ENCODE assay signal across 8 mouse cellular contexts in genomic region chr3:56698248-56698647, GRCm38 (mm10).
DNase-seq lines count a peak whose midpoint lies in the region; ATAC-seq and TF ChIP-seq lines count a peak whose summit lies in the region.

No protein-coding gene starts in this region.

- no peak for TF ChIP-seq POLR2A in kidney, adult 2 months (IDR thresholded peaks at IDR 0.05; ENCODE audit: low read depth, low read length)

- no peaks in the 10 kb centered on the region for H3K27me3 ChIP-seq in embryonic facial prominence, embryonic 14.5 days (replicated peaks; ENCODE audit: control insufficient read depth, insufficient read depth, low read length)
- H3K27me3 ChIP-seq in kidney, adult 2 months (replicated peaks; ENCODE audit: control insufficient read depth, insufficient read depth, low read length) = no peaks in the 10 kb centered on the region
- H3K27me3 ChIP-seq in limb, embryonic 10.5 days (ENCODE audit: low read depth, poor library complexity, severe bottlenecking) = no peaks in the 10 kb centered on the region

- DNase-seq in adrenal gland, adult 8-10 months = peak; percentile 7
- peak; percentile 84 for DNase-seq in embryonic facial prominence, embryonic 14.5 days (ENCODE audit: low spot score)
- DNase-seq in kidney, adult 2 months = peak; percentile 12
- DNase-seq in limb, embryonic 10.5 days (ENCODE audit: low spot score) = peak; percentile 46
- DNase-seq in right cerebral cortex, postnatal 10 days (ENCODE audit: low spot score in 2 of 2) = peak; percentile 72 to 84
- DNase-seq in lung, postnatal 25 days (ENCODE audit: low spot score) = no peak
- no peak for DNase-seq in liver
- no peak for DNase-seq in natural killer cell, adult 2 months (ENCODE audit: low spot score in 2 of 2)

- peaks cover 10% of the 10 kb centered on the region; the same call in 1 of the 2 replicates for H3K4me1 ChIP-seq in embryonic facial prominence, embryonic 14.5 days (ENCODE audit: control insufficient read depth, insufficient read depth, low read length)
- H3K4me1 ChIP-seq in kidney, adult 2 months (ENCODE audit: control insufficient read depth, insufficient read depth, low read length) = no peaks in the 10 kb centered on the region
- H3K4me1 ChIP-seq in limb, embryonic 10.5 days = peaks cover 23% of the 10 kb centered on the region

- H3K27ac ChIP-seq in embryonic facial prominence, embryonic 14.5 days (replicated peaks; ENCODE audit: low read depth, low read length) = peak overlapping the region; percentile 72
- no peak overlapping the region for H3K27ac ChIP-seq in kidney, adult 2 months (ENCODE audit: insufficient read depth, low read depth, low read length)
- no peak overlapping the region for H3K27ac ChIP-seq in limb, embryonic 10.5 days

- H3K9me3 ChIP-seq in embryonic facial prominence, embryonic 14.5 days (ENCODE audit: control insufficient read depth, low read length) = no peaks in the 10 kb centered on the region
- H3K9me3 ChIP-seq in limb, embryonic 10.5 days (replicated peaks) = no peaks in the 10 kb centered on the region

- H3K4me2 ChIP-seq in embryonic facial prominence, embryonic 14.5 days (ENCODE audit: low read depth, low read length) = no peak overlapping the region

- ATAC-seq in embryonic facial prominence, embryonic 14.5 days (ENCODE audit: low read depth) = peak; percentile 97

- H3K4me3 ChIP-seq in embryonic facial prominence, embryonic 14.5 days (ENCODE audit: low read depth, low read length) = no peak overlapping the region
- H3K4me3 ChIP-seq in kidney, adult 2 months (ENCODE audit: insufficient read depth, low read depth, low read length) = no peak overlapping the region
- H3K4me3 ChIP-seq in limb, embryonic 10.5 days = no peak overlapping the region

- WGBS in embryonic facial prominence, embryonic 14.5 days = 0% methylated on average over 1 of the region's 1 CpGs
- 17% methylated on average over 1 of the region's 1 CpGs for WGBS in kidney, adult 2 months
- WGBS in limb, embryonic 10.5 days = 21% methylated on average over 1 of the region's 1 CpGs

- H3K9ac ChIP-seq in embryonic facial prominence, embryonic 14.5 days (ENCODE audit: low read depth, low read length) = no peak overlapping the region

- no peak for TF ChIP-seq CTCF in kidney, adult 2 months (conservative IDR thresholded peaks at IDR 0.05; ENCODE audit: insufficient read depth, insufficient read length, low read depth, low read length)

- no peaks in the 10 kb centered on the region for H3K36me3 ChIP-seq in embryonic facial prominence, embryonic 14.5 days (ENCODE audit: control insufficient read depth, insufficient read depth, low read length)
- no peaks in the 10 kb centered on the region for H3K36me3 ChIP-seq in kidney, adult 2 months (ENCODE audit: control insufficient read depth, insufficient read depth, low read length)
- H3K36me3 ChIP-seq in limb, embryonic 10.5 days = no peaks in the 10 kb centered on the region

Comparison
In these comparisons a context has a peak if more than half of its experiments do, and no peak if none do; other contexts are left out.
1. DNase-seq: peak in adrenal gland, adult 8-10 months (single experiment), embryonic facial prominence, embryonic 14.5 days (single experiment), kidney, adult 2 months (single experiment), limb, embryonic 10.5 days (single experiment) and right cerebral cortex, postnatal 10 days (2 of 2); none in lung, postnatal 25 days (single experiment), liver (single experiment) and natural killer cell, adult 2 months (0 of 2).